Mouse (Mus musculus) MEL (cell line): ENCODE data around the gene Wee1. TPM values are rescaled to one million over a fixed set of nuclear protein-coding genes. Genes with fewer than 3 reads are reported as not detected.

ENCODE experiments used
- DNase-seq: peaks from one replicate; pipeline ENCODE4 v3.0.0; 2011; ENCODE audit warnings: low read depth, low spot score
- H3K27ac ChIP-seq: 2 replicates; pipeline ENCODE4 v1.5.1; 2012; ENCODE audit warnings: low read depth, mild to moderate bottlenecking, control low read depth, low read length, moderate library complexity; ENCODE audit not compliant: control insufficient read depth
- H3K27me3 ChIP-seq, 2 experiments: fragments of 150-350 bp in 1 of 2; sonication (generic) in 1 of 2; 2 replicates each; pipeline ENCODE4 v1.6.1; 2012; ENCODE audit warnings: low read length in 2 of 2, mild to moderate bottlenecking in 2 of 2, improper control_type of control experiment in 1 of 2, moderate library complexity in 1 of 2; ENCODE audit not compliant: insufficient read depth in 2 of 2, control insufficient read depth in 1 of 2
- H3K36me3 ChIP-seq, 2 experiments: 2 replicates each; pipeline ENCODE4 v1.6.1; 2012 to 2014; ENCODE audit warnings: low read length in 2 of 2, improper control_type of control experiment in 1 of 2, inconsistent platforms in 1 of 2, mild to moderate bottlenecking in 1 of 2; ENCODE audit not compliant: insufficient read depth in 2 of 2, control insufficient read depth in 1 of 2
- H3K4me1 ChIP-seq, 2 experiments: fragments of 150-350 bp in 1 of 2; sonication (generic) in 1 of 2; 2 replicates each; pipeline ENCODE4 v1.6.1; 2012; ENCODE audit warnings: low read length in 2 of 2, improper control_type of control experiment in 1 of 2, mild to moderate bottlenecking in 1 of 2; ENCODE audit not compliant: insufficient read depth in 2 of 2, control insufficient read depth in 1 of 2
- H3K4me3 ChIP-seq, 2 experiments: fragments of 150-350 bp in 1 of 2; sonication (generic) in 1 of 2; 2 replicates each; pipeline ENCODE4 v1.5.1; 2012; ENCODE audit warnings: low read depth in 2 of 2, low read length in 2 of 2, mild to moderate bottlenecking in 2 of 2, moderate library complexity in 2 of 2, control low read depth in 1 of 2, improper control_type of control experiment in 1 of 2; ENCODE audit not compliant: control insufficient read depth in 1 of 2, insufficient read depth in 1 of 2
- H3K79me2 ChIP-seq: 2 replicates; pipeline ENCODE4 v1.6.1; 2012; ENCODE audit warnings: mild to moderate bottlenecking, low read length, moderate library complexity; ENCODE audit not compliant: control insufficient read depth, poor library complexity, insufficient read depth
- H3K9ac ChIP-seq: 2 replicates; pipeline ENCODE4 v1.6.1; 2012; ENCODE audit warnings: low read depth, mild to moderate bottlenecking, control low read depth, low read length, moderate library complexity; ENCODE audit not compliant: control insufficient read depth, poor library complexity, severe bottlenecking
- H3K9me3 ChIP-seq: fragments of 150-350 bp; sonication (generic); replicated peaks from 2 replicates; pipeline ENCODE4 v1.6.1; 2012; ENCODE audit warnings: mild to moderate bottlenecking, low read length, improper control_type of control experiment, moderate library complexity; ENCODE audit not compliant: insufficient read depth
- BHLHE40 ChIP-seq: IDR thresholded peaks from 2 replicates; pipeline ENCODE4 v1.6.1; 2012; ENCODE audit warnings: low read depth, mild to moderate bottlenecking, inconsistent platforms, low read length, improper control_type of control experiment, borderline replicate concordance
- CHD1 ChIP-seq: IDR thresholded peaks from 2 replicates; pipeline ENCODE4 v1.6.1; 2012; ENCODE audit warnings: low read depth, mild to moderate bottlenecking, inconsistent platforms, low read length, improper control_type of control experiment
- CHD2 ChIP-seq: IDR thresholded peaks from 2 replicates; pipeline ENCODE4 v1.6.1; 2011; ENCODE audit warnings: low read length, improper control_type of control experiment
- CTCF ChIP-seq, 3 experiments: IDR thresholded peaks in 2 of 3; conservative IDR thresholded peaks in 1 of 3; 2 replicates each; pipeline ENCODE4 v1.5.1; 2011 to 2012; ENCODE audit warnings: low read length in 3 of 3, low read depth in 2 of 3, mild to moderate bottlenecking in 2 of 3, improper control_type of control experiment in 1 of 3, inconsistent platforms in 1 of 3, mixed read lengths in 1 of 3, moderate library complexity in 1 of 3; ENCODE audit not compliant: control insufficient read depth in 1 of 3, insufficient read depth in 1 of 3, poor library complexity in 1 of 3, severe bottlenecking in 1 of 3
- E2F4 ChIP-seq: IDR thresholded peaks from 2 replicates; pipeline ENCODE4 v1.6.1; 2011; ENCODE audit warnings: low read depth, low read length, improper control_type of control experiment, borderline replicate concordance
- ELF1 ChIP-seq: IDR thresholded peaks from 2 replicates; pipeline ENCODE4 v1.6.1; 2014; ENCODE audit warnings: low read depth, mild to moderate bottlenecking, inconsistent platforms, low read length, improper control_type of control experiment, moderate library complexity
- EP300 ChIP-seq, 2 experiments: IDR thresholded peaks; 2 replicates each; pipeline ENCODE4 v1.6.1; 2011; ENCODE audit warnings: improper control_type of control experiment in 2 of 2, low read length in 2 of 2, low read depth in 1 of 2, mild to moderate bottlenecking in 1 of 2
- ETS1 ChIP-seq: IDR thresholded peaks from 2 replicates; pipeline ENCODE4 v1.6.1; 2012; ENCODE audit warnings: low read depth, mild to moderate bottlenecking, inconsistent platforms, low read length, improper control_type of control experiment, moderate library complexity
- GABPA ChIP-seq: IDR thresholded peaks from 2 replicates; pipeline ENCODE4 v1.6.1; 2012; ENCODE audit warnings: low read depth, mild to moderate bottlenecking, inconsistent platforms, low read length, improper control_type of control experiment, moderate library complexity
- GATA1 ChIP-seq: IDR thresholded peaks from 2 replicates; pipeline ENCODE4 v1.6.1; 2011; ENCODE audit warnings: low read depth, low read length, improper control_type of control experiment
- HCFC1 ChIP-seq: IDR thresholded peaks from 2 replicates; pipeline ENCODE4 v1.6.1; 2012; ENCODE audit warnings: low read depth, mild to moderate bottlenecking, inconsistent platforms, low read length, improper control_type of control experiment, moderate library complexity
- JUND ChIP-seq: IDR thresholded peaks from 2 replicates; pipeline ENCODE4 v1.6.1; 2011; ENCODE audit warnings: low read depth, mild to moderate bottlenecking, improper control_type of control experiment, low read length
- KAT2A ChIP-seq: conservative IDR thresholded peaks from 2 replicates; pipeline ENCODE4 v1.6.1; 2012; ENCODE audit warnings: low read depth, low read length, improper control_type of control experiment, inconsistent platforms
- MAFK ChIP-seq: IDR thresholded peaks from 2 replicates; pipeline ENCODE4 v1.6.1; 2011; ENCODE audit warnings: low read depth, mild to moderate bottlenecking, low read length, improper control_type of control experiment, borderline replicate concordance
- MAX ChIP-seq: IDR thresholded peaks from 2 replicates; pipeline ENCODE4 v1.6.1; 2011; ENCODE audit warnings: low read length, improper control_type of control experiment
- MAZ ChIP-seq: IDR thresholded peaks from 2 replicates; pipeline ENCODE4 v1.6.1; 2012; ENCODE audit warnings: low read depth, mild to moderate bottlenecking, inconsistent platforms, low read length, improper control_type of control experiment
- MEF2A ChIP-seq: IDR thresholded peaks from 2 replicates; pipeline ENCODE4 v1.6.1; 2014; ENCODE audit warnings: low read depth, mild to moderate bottlenecking, inconsistent platforms, low read length, improper control_type of control experiment; ENCODE audit not compliant: poor library complexity, insufficient replicate concordance, severe bottlenecking; ENCODE audit errors: extremely low read depth
- MXI1 ChIP-seq: IDR thresholded peaks from 2 replicates; pipeline ENCODE4 v1.6.1; 2011; ENCODE audit warnings: mild to moderate bottlenecking, low read depth, low read length, improper control_type of control experiment
- MYB ChIP-seq: IDR thresholded peaks from 2 replicates; pipeline ENCODE4 v1.6.1; 2011; ENCODE audit warnings: mild to moderate bottlenecking, low read depth, low read length, improper control_type of control experiment
- MYC ChIP-seq: IDR thresholded peaks from 2 replicates; pipeline ENCODE4 v1.6.1; 2011; ENCODE audit warnings: low read depth, mild to moderate bottlenecking, low read length, improper control_type of control experiment, moderate library complexity
- NELFE ChIP-seq: IDR thresholded peaks from 2 replicates; pipeline ENCODE4 v1.6.1; 2011; ENCODE audit warnings: low read depth, low read length, improper control_type of control experiment
- NRF1 ChIP-seq: IDR thresholded peaks from 2 replicates; pipeline ENCODE4 v1.6.1; 2014; ENCODE audit warnings: low read depth, mild to moderate bottlenecking, inconsistent platforms, low read length, improper control_type of control experiment, moderate library complexity; ENCODE audit not compliant: poor library complexity, insufficient read depth, severe bottlenecking
- POLR2AphosphoS2 ChIP-seq: IDR thresholded peaks from 2 replicates; pipeline ENCODE4 v1.6.1; 2011; ENCODE audit warnings: low read length, improper control_type of control experiment
- POLR2AphosphoS5 ChIP-seq: IDR thresholded peaks from 2 replicates; pipeline ENCODE4 v1.6.1; 2012; ENCODE audit warnings: low read depth, borderline replicate concordance, mild to moderate bottlenecking, inconsistent platforms, low read length, moderate library complexity, mixed read lengths
- RAD21 ChIP-seq: IDR thresholded peaks from 2 replicates; pipeline ENCODE4 v1.6.1; 2011; ENCODE audit warnings: mild to moderate bottlenecking, low read depth, low read length, improper control_type of control experiment
- RCOR1 ChIP-seq: IDR thresholded peaks from 2 replicates; pipeline ENCODE4 v1.6.1; 2012; ENCODE audit warnings: low read depth, mild to moderate bottlenecking, inconsistent platforms, low read length, improper control_type of control experiment
- SMC3 ChIP-seq: IDR thresholded peaks from 2 replicates; pipeline ENCODE4 v1.6.1; 2011; ENCODE audit warnings: low read depth, low read length, improper control_type of control experiment
- TAL1 ChIP-seq: IDR thresholded peaks from 2 replicates; pipeline ENCODE4 v1.6.1; 2012; ENCODE audit warnings: mild to moderate bottlenecking, inconsistent platforms, low read length, moderate library complexity, mixed read lengths
- TBP ChIP-seq: IDR thresholded peaks from 2 replicates; pipeline ENCODE4 v1.8.0; 2011; ENCODE audit warnings: low read depth, low read length, improper control_type of control experiment
- TCF12 ChIP-seq: IDR thresholded peaks from 2 replicates; pipeline ENCODE4 v1.6.1; 2014; ENCODE audit warnings: low read depth, mild to moderate bottlenecking, inconsistent platforms, low read length, improper control_type of control experiment, moderate library complexity
- UBTF ChIP-seq: IDR thresholded peaks from 2 replicates; pipeline ENCODE4 v1.6.1; 2012; ENCODE audit warnings: low read depth, mild to moderate bottlenecking, inconsistent platforms, low read length, improper control_type of control experiment, moderate library complexity, borderline replicate concordance; ENCODE audit not compliant: insufficient read depth
- USF1 ChIP-seq: IDR thresholded peaks from 2 replicates; pipeline ENCODE4 v1.6.1; 2014; ENCODE audit warnings: low read depth, mild to moderate bottlenecking, inconsistent platforms, low read length, improper control_type of control experiment, moderate library complexity
- USF2 ChIP-seq, 2 experiments: IDR thresholded peaks; 2 replicates each; pipeline ENCODE4 v1.6.1; 2011 to 2012; ENCODE audit warnings: improper control_type of control experiment in 2 of 2, low read length in 2 of 2, borderline replicate concordance in 1 of 2, inconsistent platforms in 1 of 2, low read depth in 1 of 2, mild to moderate bottlenecking in 1 of 2; ENCODE audit not compliant: insufficient read depth in 1 of 2
- ZKSCAN1 ChIP-seq: IDR thresholded peaks from 2 replicates; pipeline ENCODE4 v1.6.1; 2012; ENCODE audit warnings: low read depth, mild to moderate bottlenecking, inconsistent platforms, low read length, improper control_type of control experiment, moderate library complexity
- ZMIZ1 ChIP-seq: IDR thresholded peaks from 2 replicates; pipeline ENCODE4 v1.6.1; 2012; ENCODE audit warnings: low read depth, mild to moderate bottlenecking, inconsistent platforms, low read length, improper control_type of control experiment, moderate library complexity
- ZNF384 ChIP-seq: IDR thresholded peaks from 2 replicates; pipeline ENCODE4 v1.6.1; 2012; ENCODE audit warnings: low read depth, mild to moderate bottlenecking, inconsistent platforms, low read length, improper control_type of control experiment
- polyA plus RNA-seq, 2 experiments: library from polyadenylated mRNA; stranded (reverse) in 1 of 2; unstranded in 1 of 2; fragments of >175 nt in 1 of 2; fragments of >200 nt in 1 of 2; gene quantifications; 2 replicates each; pipeline versions ENCODE4 v1.2.1 to v1.2.4; 2012; ENCODE audit warnings: low replicate concordance in 2 of 2, low read depth in 1 of 2; ENCODE audit not compliant: insufficient read length in 2 of 2, insufficient read depth in 1 of 2, missing spikeins in 1 of 2
- total RNA-seq: library from RNA; depleted of rRNA; stranded (reverse); fragments of 300-350 nt; gene quantifications from 2 replicates; pipeline ENCODE4 v1.2.3, GENCODE M21; 2012

The Wee1 gene
- total and polyA plus RNA-seq, 3 experiments = 9.3 to 23.0 TPM; not detected in 1

- Histone ChIP-seq H3K4me1 (peaks cover 3 to 6% of the 10 kb centered on the region in 2 experiments; a peak in 3 of 4 replicates), H3K79me2 (peaks cover 4% of the 10 kb centered on the region; the same call in 1 of the 2 replicates), H3K9me3 (no peaks in the 10 kb centered on the region), H3K4me3 (peak overlapping the region; percentile 72 to 81), H3K9ac (peak overlapping the region; percentile 84), H3K36me3 (peaks cover 0 to 11% of the 10 kb centered on the region in 2 experiments; a peak in 2 of 4 replicates), H3K27me3 (no peaks in the 10 kb centered on the region), H3K27ac (peak overlapping the region; percentile 96)
- DNase-seq = peak; percentile 95
- peak; percentile 100 for TF ChIP-seq MYC
- TF ChIP-seq CHD2 = no peak
- TF ChIP-seq KAT2A = no peak
- peak; percentile 74 to 95 for TF ChIP-seq EP300 (IDR thresholded peaks at IDR 0.05; ENCODE audit: low read depth in 1 of 2, low read length in 2 of 2)
- TF ChIP-seq ZKSCAN1 = no peak
- peak; percentile 100 for TF ChIP-seq MXI1
- peak; percentile 78 for TF ChIP-seq TBP
- peak; percentile 100 for TF ChIP-seq MEF2A
- peak; percentile 87 for TF ChIP-seq GATA1
- TF ChIP-seq TAL1 = no peak
- TF ChIP-seq POLR2AphosphoS2 = no peak
- no peak for TF ChIP-seq ZNF384
- peak; percentile 75 for TF ChIP-seq SMC3
- TF ChIP-seq E2F4 = no peak; the same call in 1 of the 2 replicates
- peak; percentile 90 for TF ChIP-seq USF1
- no peak for TF ChIP-seq NRF1
- peak; percentile 74; the same call in 1 of the 2 replicates for TF ChIP-seq MAFK
- TF ChIP-seq MAZ = 0 out of 2 replicates have a peak, but pooled peaks have one; percentile 37
- TF ChIP-seq GABPA = peak; percentile 80
- no peak for TF ChIP-seq ELF1
- TF ChIP-seq ZMIZ1 = no peak
- TF ChIP-seq CHD1 = no peak
- TF ChIP-seq MYB = peak; percentile 92
- TF ChIP-seq HCFC1 = peak; percentile 71; the same call in 1 of the 2 replicates
- TF ChIP-seq MAX = peak; percentile 98
- peak; percentile 29; the same call in 1 of the 2 replicates for TF ChIP-seq POLR2AphosphoS5
- no peak for TF ChIP-seq UBTF
- peak; percentile 65; the same call in 1 of the 2 replicates for TF ChIP-seq BHLHE40
- peak; percentile 69 for TF ChIP-seq RAD21
- peak; percentile 94 for TF ChIP-seq ETS1
- peak; percentile 49; the same call in 1 of the 2 replicates for TF ChIP-seq TCF12
- peak; percentile 64 to 86 (median 84) for TF ChIP-seq CTCF (IDR thresholded peaks at IDR 0.05 in 2 of 3, conservative IDR thresholded peaks at IDR 0.05 in 1 of 3; ENCODE audit: control insufficient read depth in 1 of 3, insufficient read depth in 1 of 3, low read depth in 2 of 3, low read length in 3 of 3, poor library complexity in 1 of 3, severe bottlenecking in 1 of 3)
- TF ChIP-seq RCOR1 = no peak
- peak; percentile 75 for TF ChIP-seq NELFE
- no peak for TF ChIP-seq USF2 (IDR thresholded peaks at IDR 0.05; ENCODE audit: borderline replicate concordance in 1 of 2, insufficient read depth in 1 of 2, low read depth in 1 of 2, low read length in 2 of 2)
- TF ChIP-seq JUND = no peak
Observed at GRCm38 (mm10) chr7:110164103-110164681, 42.3 kb downstream of the Wee1 start.
